Mouse (Mus musculus): ENCODE measurements around the gene Gpr33. TPM values are rescaled to one million over a fixed set of nuclear protein-coding genes. Genes with fewer than 3 reads are reported as not detected.

Gpr33 gene
- not detected in 2 replicates for polyA plus RNA-seq (2014; fragmentation: Nextera tagmentation; extraction: Ambion mirVana)

DNA sequence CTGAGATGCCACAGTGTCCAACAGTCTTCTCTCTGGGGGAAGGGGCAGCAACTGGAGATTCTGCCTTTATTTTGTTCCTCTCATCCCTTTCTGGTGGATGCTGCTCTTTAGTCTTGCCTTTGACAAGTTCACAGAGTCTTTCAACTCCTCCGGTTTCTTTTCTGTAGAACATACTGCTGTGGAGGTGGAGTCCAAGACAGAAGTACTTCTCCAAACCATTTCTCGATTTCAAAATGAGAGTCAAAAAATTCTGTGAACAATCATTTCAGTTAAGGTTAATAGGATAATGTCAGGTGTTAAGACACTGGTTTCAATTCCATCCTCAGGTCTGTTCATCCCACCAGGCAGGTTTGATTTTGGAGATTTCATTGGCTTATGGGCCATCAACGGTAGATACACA lies at the start of gene Gpr33:
Gene Gpr33 (minus strand): TSS at position 101 of the 400 bp plus-strand sequence.
- H3K4me2 ChIP-seq (replicated peaks; ENCODE audit: low read depth, low read length), result no peak within 1 kb of the TSS
- WGBS, result 92% methylated on average over 3 of the region's 3 CpGs
- H3K9ac ChIP-seq (ENCODE audit: low read depth, low read length), result no peak within 1 kb of the TSS
- H3K27ac ChIP-seq (ENCODE audit: low read depth, low read length), result no peak within 1 kb of the TSS
- ATAC-seq (ENCODE audit: low FRiP score, low TSS enrichment), result no peak
- no peaks in the 10 kb centered on the region for H3K4me1 ChIP-seq (ENCODE audit: control insufficient read depth, insufficient read depth, low read length)
- no peak within 1 kb of the TSS for H3K4me3 ChIP-seq (ENCODE audit: low read length)
- H3K9me3 ChIP-seq (ENCODE audit: control insufficient read depth, low read length), result no peaks in the 10 kb centered on the region
- H3K36me3 ChIP-seq (ENCODE audit: control insufficient read depth, insufficient read depth, low read length), result no peaks in the 10 kb centered on the region
- no peaks in the 10 kb centered on the region for H3K27me3 ChIP-seq (ENCODE audit: control insufficient read depth, insufficient read depth, low read length)

DNA sequence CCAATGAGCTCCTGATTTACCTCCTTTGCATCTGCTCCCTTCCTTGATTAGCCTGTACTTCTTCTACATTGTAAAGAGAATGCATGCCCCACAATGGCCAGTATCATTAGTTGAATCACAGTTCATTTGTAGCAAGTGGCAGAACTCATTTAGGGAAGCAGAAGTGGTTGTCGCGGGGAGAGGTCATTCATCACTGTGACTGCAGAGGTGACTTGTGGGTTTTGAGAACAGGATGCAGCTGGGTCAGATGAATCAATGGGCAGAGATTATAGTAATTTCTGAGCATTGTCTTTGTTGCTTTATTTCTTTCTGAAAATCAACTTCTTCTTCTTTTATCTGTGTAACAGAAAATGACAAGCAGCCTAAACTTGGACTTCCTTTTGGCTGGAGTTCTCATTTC lies 21.5 kb upstream of the Gpr33 start:
- Histone ChIP-seq H3K4me1 (ENCODE audit: control insufficient read depth, insufficient read depth, low read length) (no peaks in the 10 kb centered on the region), H3K4me2 (replicated peaks; ENCODE audit: low read depth, low read length) (no peak overlapping the region), H3K9ac (ENCODE audit: low read depth, low read length) (no peak overlapping the region), H3K36me3 (ENCODE audit: control insufficient read depth, insufficient read depth, low read length) (no peaks in the 10 kb centered on the region), H3K4me3 (ENCODE audit: low read length) (no peak overlapping the region), H3K27ac (ENCODE audit: low read depth, low read length) (no peak overlapping the region), H3K27me3 (ENCODE audit: control insufficient read depth, insufficient read depth, low read length) (no peaks in the 10 kb centered on the region), H3K9me3 (ENCODE audit: control insufficient read depth, low read length) (no peaks in the 10 kb centered on the region)
- WGBS, result 63% methylated on average over 2 of the region's 2 CpGs
- ATAC-seq (ENCODE audit: low FRiP score, low TSS enrichment), result no peak

DNA sequence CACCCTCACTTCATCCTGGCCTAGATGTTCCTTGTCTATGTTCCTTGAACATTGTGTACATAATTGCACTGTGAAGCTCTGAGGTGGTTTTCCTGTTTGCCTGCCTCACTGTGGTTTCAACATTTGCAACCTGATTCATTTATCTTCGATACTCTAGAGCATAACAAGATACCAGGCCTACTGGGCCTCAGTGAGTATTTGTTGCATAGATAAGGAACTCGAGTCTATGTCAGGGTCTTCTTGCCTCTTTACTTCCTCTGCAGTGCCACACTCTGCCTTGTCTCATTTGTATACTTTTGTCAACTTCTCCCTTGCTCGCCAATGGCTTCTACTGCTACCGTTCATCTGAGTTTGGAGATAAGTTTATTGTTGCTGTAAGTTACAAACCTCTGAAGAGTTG lies 18.5 kb upstream of the Gpr33 start:
- Histone ChIP-seq H3K4me3 (ENCODE audit: low read length) (no peak overlapping the region), H3K36me3 (ENCODE audit: control insufficient read depth, insufficient read depth, low read length) (no peaks in the 10 kb centered on the region), H3K27me3 (ENCODE audit: control insufficient read depth, insufficient read depth, low read length) (no peaks in the 10 kb centered on the region), H3K9me3 (ENCODE audit: control insufficient read depth, low read length) (no peaks in the 10 kb centered on the region), H3K4me2 (replicated peaks; ENCODE audit: low read depth, low read length) (no peak overlapping the region), H3K4me1 (ENCODE audit: control insufficient read depth, insufficient read depth, low read length) (no peaks in the 10 kb centered on the region), H3K27ac (ENCODE audit: low read depth, low read length) (no peak overlapping the region), H3K9ac (ENCODE audit: low read depth, low read length) (no peak overlapping the region)
- 88% methylated on average over 4 of the region's 4 CpGs for WGBS
- ATAC-seq (ENCODE audit: low FRiP score, low TSS enrichment), result no peak

DNA sequence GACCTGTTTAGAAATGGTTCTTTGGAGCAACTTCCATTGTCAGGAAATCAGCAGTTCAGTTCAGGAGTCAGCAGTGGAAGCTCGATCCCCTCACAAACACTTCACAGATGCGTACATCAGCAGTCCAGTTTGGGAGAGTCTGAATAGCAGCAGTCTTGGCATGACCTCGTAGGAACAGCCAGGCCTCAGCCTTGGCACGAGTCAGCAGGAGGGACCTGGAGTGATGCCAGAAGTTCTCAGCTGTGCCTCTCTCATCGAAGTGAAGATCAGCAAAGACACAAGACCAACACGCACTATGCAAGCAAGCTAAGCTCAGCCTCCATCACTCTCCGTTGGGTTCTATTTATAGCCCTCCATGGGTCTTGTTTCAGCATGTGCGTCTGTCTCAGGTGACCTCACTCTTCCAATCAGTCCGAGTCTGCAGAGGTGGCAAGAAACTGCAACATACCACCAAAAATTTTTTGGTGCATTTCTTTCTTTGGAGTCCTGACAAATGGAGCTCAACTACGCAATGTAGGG lies 15.0 kb upstream of the Gpr33 start:
- Histone ChIP-seq H3K4me1 (ENCODE audit: control insufficient read depth, insufficient read depth, low read length) (no peaks in the 10 kb centered on the region), H3K36me3 (ENCODE audit: control insufficient read depth, insufficient read depth, low read length) (no peaks in the 10 kb centered on the region), H3K27me3 (ENCODE audit: control insufficient read depth, insufficient read depth, low read length) (no peaks in the 10 kb centered on the region), H3K9ac (ENCODE audit: low read depth, low read length) (no peak overlapping the region), H3K9me3 (ENCODE audit: control insufficient read depth, low read length) (no peaks in the 10 kb centered on the region), H3K4me2 (replicated peaks; ENCODE audit: low read depth, low read length) (no peak overlapping the region), H3K27ac (ENCODE audit: low read depth, low read length) (no peak overlapping the region), H3K4me3 (ENCODE audit: low read length) (no peak overlapping the region)
- ATAC-seq (ENCODE audit: low FRiP score, low TSS enrichment), result no peak
- WGBS, result 79% methylated on average over 10 of the region's 10 CpGs

DNA sequence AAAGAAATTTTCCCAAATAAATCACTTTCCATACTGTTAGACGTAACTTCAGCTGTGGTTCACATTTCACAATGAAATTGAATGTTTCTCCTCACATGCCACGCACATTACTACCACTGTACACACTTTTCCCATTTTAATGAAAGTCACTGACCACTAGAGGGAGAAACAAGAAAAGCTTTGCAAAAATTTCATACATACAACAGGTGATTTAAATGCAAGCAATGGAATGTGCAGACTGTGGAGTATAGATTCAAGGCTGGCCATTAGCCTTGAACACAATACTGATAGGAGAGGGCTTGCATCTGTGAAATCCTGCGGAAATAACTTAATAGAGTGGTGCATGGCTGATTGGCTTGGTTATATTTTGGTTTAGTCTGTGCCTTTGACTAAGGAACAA lies 10.5 kb upstream of the Gpr33 start:
- Histone ChIP-seq H3K36me3 (ENCODE audit: control insufficient read depth, insufficient read depth, low read length) (no peaks in the 10 kb centered on the region), H3K4me1 (ENCODE audit: control insufficient read depth, insufficient read depth, low read length) (no peaks in the 10 kb centered on the region), H3K9ac (ENCODE audit: low read depth, low read length) (no peak overlapping the region), H3K27ac (ENCODE audit: low read depth, low read length) (no peak overlapping the region), H3K27me3 (ENCODE audit: control insufficient read depth, insufficient read depth, low read length) (no peaks in the 10 kb centered on the region), H3K4me2 (replicated peaks; ENCODE audit: low read depth, low read length) (no peak overlapping the region), H3K9me3 (ENCODE audit: control insufficient read depth, low read length) (no peaks in the 10 kb centered on the region), H3K4me3 (ENCODE audit: low read length) (no peak overlapping the region)
- peak; percentile 64; the same call in 1 of the 2 replicates for ATAC-seq (ENCODE audit: low FRiP score, low TSS enrichment)
- WGBS, result 61% methylated on average over 3 of the region's 3 CpGs

DNA sequence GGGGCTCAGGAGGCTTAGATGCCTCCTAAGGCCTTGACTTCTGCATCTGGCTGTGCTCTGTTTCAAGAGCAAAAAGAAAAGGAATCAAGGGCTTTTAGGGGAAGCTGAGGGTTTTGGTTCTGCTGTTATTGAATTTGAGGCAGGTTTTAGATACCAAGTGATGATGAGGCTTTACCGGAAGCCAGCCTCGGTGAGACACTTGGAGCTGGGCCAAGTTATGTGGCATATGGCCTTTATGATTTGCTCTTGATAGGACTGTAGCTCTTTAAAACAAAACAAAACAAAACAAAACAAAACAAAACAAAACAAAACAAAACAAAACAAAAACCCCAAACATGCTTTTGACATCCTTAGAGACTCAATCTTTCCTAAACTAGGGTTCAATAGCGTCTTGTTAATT lies 7.1 kb upstream of the Gpr33 start:
- H3K27ac ChIP-seq (ENCODE audit: low read depth, low read length), result no peak overlapping the region
- H3K27me3 ChIP-seq (ENCODE audit: control insufficient read depth, insufficient read depth, low read length), result no peaks in the 10 kb centered on the region
- H3K4me3 ChIP-seq (ENCODE audit: low read length), result no peak overlapping the region
- 88% methylated on average over 3 of the region's 3 CpGs for WGBS
- H3K4me2 ChIP-seq (replicated peaks; ENCODE audit: low read depth, low read length), result no peak overlapping the region
- no peaks in the 10 kb centered on the region for H3K36me3 ChIP-seq (ENCODE audit: control insufficient read depth, insufficient read depth, low read length)
- no peak for ATAC-seq (ENCODE audit: low FRiP score, low TSS enrichment)
- H3K9me3 ChIP-seq (ENCODE audit: control insufficient read depth, low read length), result no peaks in the 10 kb centered on the region
- H3K4me1 ChIP-seq (ENCODE audit: control insufficient read depth, insufficient read depth, low read length), result no peaks in the 10 kb centered on the region
- H3K9ac ChIP-seq (ENCODE audit: low read depth, low read length), result no peak overlapping the region

DNA sequence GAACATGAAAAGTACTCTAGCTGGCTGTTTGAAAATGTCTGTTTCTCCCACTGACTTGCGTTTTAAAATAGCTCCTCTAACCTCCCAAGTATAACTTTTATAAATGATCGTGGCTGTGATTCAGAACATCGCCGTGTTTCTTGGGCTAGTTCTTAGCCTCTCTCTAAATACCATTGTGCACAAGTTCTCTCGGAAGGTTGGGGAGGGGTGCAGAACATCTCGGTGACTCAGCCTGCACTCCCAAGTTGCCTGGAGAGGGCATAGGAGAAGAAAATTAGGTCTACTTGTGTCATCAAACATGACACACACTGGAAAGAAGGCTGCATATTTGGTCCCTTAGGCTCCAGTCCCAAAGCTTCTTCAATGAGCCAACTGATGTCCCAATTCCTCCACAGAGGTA lies 4.4 kb upstream of the Gpr33 start:
- Histone ChIP-seq H3K27ac (ENCODE audit: low read depth, low read length) (no peak overlapping the region), H3K27me3 (ENCODE audit: control insufficient read depth, insufficient read depth, low read length) (no peaks in the 10 kb centered on the region), H3K4me3 (ENCODE audit: low read length) (no peak overlapping the region), H3K4me1 (ENCODE audit: control insufficient read depth, insufficient read depth, low read length) (no peaks in the 10 kb centered on the region), H3K36me3 (ENCODE audit: control insufficient read depth, insufficient read depth, low read length) (no peaks in the 10 kb centered on the region), H3K9me3 (ENCODE audit: control insufficient read depth, low read length) (no peaks in the 10 kb centered on the region), H3K4me2 (replicated peaks; ENCODE audit: low read depth, low read length) (no peak overlapping the region), H3K9ac (ENCODE audit: low read depth, low read length) (no peak overlapping the region)
- no peak for ATAC-seq (ENCODE audit: low FRiP score, low TSS enrichment)
- 90% methylated on average over 6 of the region's 6 CpGs for WGBS

DNA sequence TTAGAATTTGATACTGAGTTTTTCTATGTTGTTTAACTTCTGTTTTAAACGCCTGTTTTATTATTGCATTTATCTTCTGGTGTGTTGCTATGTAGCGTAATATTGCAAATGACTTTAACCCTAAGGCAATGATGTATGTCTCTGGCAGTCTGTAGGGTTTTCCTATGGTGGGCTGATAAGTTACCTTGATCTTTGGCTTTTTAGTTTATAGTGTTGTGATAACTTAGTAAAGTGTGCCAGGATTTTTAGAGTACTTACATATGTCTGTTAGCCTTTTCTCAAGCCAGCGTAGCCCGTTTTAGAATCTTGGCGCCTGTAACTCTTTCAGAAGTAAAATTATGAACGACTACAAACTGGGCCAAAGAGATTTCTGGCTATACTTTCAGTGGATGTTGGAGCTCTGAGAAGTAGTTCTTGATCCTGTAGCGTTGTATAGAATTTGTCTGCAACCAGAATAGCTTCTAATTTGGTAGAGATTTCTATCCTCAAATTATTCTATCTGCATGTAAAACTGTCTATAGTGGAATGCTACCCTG lies 13.3 kb downstream of the Gpr33 start:
- 72% methylated on average over 7 of the region's 7 CpGs for WGBS
- Histone ChIP-seq H3K27me3 (ENCODE audit: control insufficient read depth, insufficient read depth, low read length) (no peaks in the 10 kb centered on the region), H3K9me3 (ENCODE audit: control insufficient read depth, low read length) (no peaks in the 10 kb centered on the region), H3K36me3 (ENCODE audit: control insufficient read depth, insufficient read depth, low read length) (no peaks in the 10 kb centered on the region), H3K9ac (ENCODE audit: low read depth, low read length) (no peak overlapping the region), H3K4me3 (ENCODE audit: low read length) (no peak overlapping the region), H3K4me2 (replicated peaks; ENCODE audit: low read depth, low read length) (no peak overlapping the region), H3K4me1 (ENCODE audit: control insufficient read depth, insufficient read depth, low read length) (no peaks in the 10 kb centered on the region), H3K27ac (ENCODE audit: low read depth, low read length) (no peak overlapping the region)
- no peak for ATAC-seq (ENCODE audit: low FRiP score, low TSS enrichment)

DNA sequence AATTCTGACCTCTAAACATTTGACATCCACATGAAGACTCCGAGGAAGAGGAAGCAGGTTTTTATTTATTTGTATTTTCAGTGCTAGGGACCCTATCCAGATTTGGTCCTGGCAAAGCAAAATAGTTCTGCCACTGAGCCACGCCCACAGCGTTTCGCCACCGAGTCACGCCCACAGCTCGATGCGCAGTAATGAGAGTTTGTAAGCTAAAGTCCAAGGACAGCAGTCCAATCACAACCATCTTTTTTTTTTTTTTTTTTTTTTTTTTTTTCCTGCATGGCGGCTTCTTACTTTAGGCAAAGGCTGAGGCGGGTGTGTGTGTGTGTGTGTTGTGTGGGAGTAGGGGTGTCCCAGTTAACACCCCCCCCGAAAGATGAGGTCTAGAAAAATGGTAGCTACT lies 13.8 kb downstream of the Gpr33 start:
- ATAC-seq (ENCODE audit: low FRiP score, low TSS enrichment), result no peak
- H3K9me3 ChIP-seq (ENCODE audit: control insufficient read depth, low read length), result no peaks in the 10 kb centered on the region
- H3K27ac ChIP-seq (ENCODE audit: low read depth, low read length), result no peak overlapping the region
- H3K4me1 ChIP-seq (ENCODE audit: control insufficient read depth, insufficient read depth, low read length), result no peaks in the 10 kb centered on the region
- WGBS, result 80% methylated on average over 11 of the region's 11 CpGs
- H3K27me3 ChIP-seq (ENCODE audit: control insufficient read depth, insufficient read depth, low read length), result no peaks in the 10 kb centered on the region
- no peaks in the 10 kb centered on the region for H3K36me3 ChIP-seq (ENCODE audit: control insufficient read depth, insufficient read depth, low read length)
- no peak overlapping the region for H3K4me2 ChIP-seq (replicated peaks; ENCODE audit: low read depth, low read length)
- no peak overlapping the region for H3K4me3 ChIP-seq (ENCODE audit: low read length)
- no peak overlapping the region for H3K9ac ChIP-seq (ENCODE audit: low read depth, low read length)
